Mouse (Mus musculus) neural tube, embryonic 14.5 days (tissue): Measurements from ENCODE around the gene Rras. TPM values are rescaled to one million over a fixed set of nuclear protein-coding genes. Genes with fewer than 3 reads are reported as not detected.
"Not testable (repeated sequence)": the region's sequence is repeated elsewhere in the genome, so short reads cannot be mapped to it uniquely, and the experiment has no call there.

Experiments used
- ATAC-seq: fragments of 200-750 bp; cut with Nextera tagmentation; 2 replicates; pipeline ENCODE4 v1.8.0; 2017; ENCODE audit warnings: low read depth, mild to moderate bottlenecking, moderate TSS enrichment, moderate library complexity
- H3K27ac ChIP-seq: fragments of 300-500 bp; sonication (generic); 2 replicates; pipeline ENCODE4 v1.5.1; 2014; ENCODE audit warnings: low read depth, mild to moderate bottlenecking, control low read depth, low read length, moderate library complexity, mixed read lengths
- H3K27me3 ChIP-seq: fragments of 300-500 bp; sonication (generic); 2 replicates; pipeline ENCODE4 v1.6.1; 2014; ENCODE audit warnings: low read length; ENCODE audit not compliant: control insufficient read depth, insufficient read depth
- H3K36me3 ChIP-seq: fragments of 300-500 bp; sonication (generic); 2 replicates; pipeline ENCODE4 v1.6.1; 2014; ENCODE audit warnings: low read length, mixed read lengths; ENCODE audit not compliant: control insufficient read depth, insufficient read depth
- H3K4me1 ChIP-seq: fragments of 300-500 bp; sonication (generic); 2 replicates; pipeline ENCODE4 v1.6.1; 2014; ENCODE audit warnings: low read length; ENCODE audit not compliant: control insufficient read depth, insufficient read depth
- H3K4me2 ChIP-seq: fragments of 300-500 bp; sonication (generic); 2 replicates; pipeline ENCODE4 v1.6.1; 2014; ENCODE audit warnings: mild to moderate bottlenecking, low read depth, low read length, control low read depth
- H3K4me3 ChIP-seq: fragments of 300-500 bp; sonication (generic); 2 replicates; pipeline ENCODE4 v1.5.1; 2014; ENCODE audit warnings: low read depth, low read length, control low read depth, mixed read lengths
- H3K9ac ChIP-seq: fragments of 300-500 bp; sonication (generic); replicated peaks from 2 replicates; pipeline ENCODE4 v1.6.1; 2014; ENCODE audit warnings: low read depth, mild to moderate bottlenecking, control low read depth, low read length, mixed read lengths
- H3K9me3 ChIP-seq: fragments of 300-500 bp; sonication (generic); 2 replicates; pipeline ENCODE4 v1.6.1; 2016; ENCODE audit warnings: low read length; ENCODE audit not compliant: control insufficient read depth
- WGBS: fragments of 180-500 bp; shearing (Covaris S2); extraction: QIAGEN DNeasy Blood & Tissue Kit; methylation state at CpG from one replicate; pipeline ENCODE4 v1.1.7; 2014; 5-methylcytosine and 5-hydroxymethylcytosine counted together
- polyA plus RNA-seq: library from polyadenylated mRNA; unstranded; fragments of >200 nt; fragmentation: Nextera tagmentation; extraction: Ambion mirVana; gene quantifications from 2 replicates; pipeline ENCODE4 v1.2.1, GENCODE M21; 2014

The Rras gene
- polyA plus RNA-seq, 1 experiment from 2014 or later = 9.0 TPM

- Histone ChIP-seq H3K27ac (no peak overlapping the region), H3K4me2 (0 out of 2 replicates have a peak overlapping the region, but pooled peaks have one; percentile 2), H3K4me1 (peaks cover 13% of the 10 kb centered on the region; the same call in 1 of the 2 replicates), H3K27me3 (no peaks in the 10 kb centered on the region), H3K9ac (no peak overlapping the region), H3K36me3 (no peaks in the 10 kb centered on the region), H3K9me3 (no peaks in the 10 kb centered on the region), H3K4me3 (no peak overlapping the region)
- WGBS = 47% methylated on average over 8 of the region's 8 CpGs
- ATAC-seq = no peak
Observed at GRCm38 (mm10) chr7:45019031-45019571, 1.3 kb downstream of the Rras start.

DNA sequence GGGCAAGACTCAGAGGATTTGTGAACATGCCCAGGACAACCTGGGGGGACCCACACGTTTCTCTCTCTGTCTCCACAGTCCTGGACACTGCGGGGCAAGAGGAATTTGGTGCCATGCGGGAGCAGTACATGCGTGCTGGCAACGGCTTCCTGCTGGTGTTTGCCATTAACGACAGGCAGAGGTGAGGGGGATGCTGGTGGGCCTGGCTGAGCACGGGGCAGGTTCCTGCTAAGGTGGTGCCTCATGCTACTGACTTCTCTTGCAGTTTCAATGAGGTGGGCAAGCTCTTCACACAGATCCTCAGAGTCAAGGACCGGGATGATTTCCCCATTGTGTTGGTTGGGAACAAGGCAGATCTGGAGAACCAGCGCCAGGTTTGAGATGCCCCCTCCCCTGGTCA lies 2.5 kb downstream of the Rras start:
- Histone ChIP-seq H3K4me3 (no peak overlapping the region), H3K4me2 (no peak overlapping the region), H3K9ac (no peak overlapping the region), H3K27ac (no peak overlapping the region), H3K9me3 (no peaks in the 10 kb centered on the region), H3K4me1 (peaks cover 5% of the 10 kb centered on the region; the same call in 1 of the 2 replicates), H3K27me3 (no peaks in the 10 kb centered on the region), H3K36me3 (no peaks in the 10 kb centered on the region)
- 75% methylated on average over 9 of the region's 9 CpGs for WGBS
- no peak for ATAC-seq

GRCm38 (mm10) chr7:45023711-45024110 lies 6.0 kb downstream of the Rras start:
- H3K36me3 ChIP-seq = peaks cover 15% of the 10 kb centered on the region
- not testable (repeated sequence) for H3K27me3 ChIP-seq, H3K4me3 ChIP-seq, H3K4me1 ChIP-seq, H3K27ac ChIP-seq, H3K4me2 ChIP-seq, ATAC-seq, H3K9ac ChIP-seq, H3K9me3 ChIP-seq
- WGBS = 84% methylated on average over 5 of the region's 5 CpGs

DNA sequence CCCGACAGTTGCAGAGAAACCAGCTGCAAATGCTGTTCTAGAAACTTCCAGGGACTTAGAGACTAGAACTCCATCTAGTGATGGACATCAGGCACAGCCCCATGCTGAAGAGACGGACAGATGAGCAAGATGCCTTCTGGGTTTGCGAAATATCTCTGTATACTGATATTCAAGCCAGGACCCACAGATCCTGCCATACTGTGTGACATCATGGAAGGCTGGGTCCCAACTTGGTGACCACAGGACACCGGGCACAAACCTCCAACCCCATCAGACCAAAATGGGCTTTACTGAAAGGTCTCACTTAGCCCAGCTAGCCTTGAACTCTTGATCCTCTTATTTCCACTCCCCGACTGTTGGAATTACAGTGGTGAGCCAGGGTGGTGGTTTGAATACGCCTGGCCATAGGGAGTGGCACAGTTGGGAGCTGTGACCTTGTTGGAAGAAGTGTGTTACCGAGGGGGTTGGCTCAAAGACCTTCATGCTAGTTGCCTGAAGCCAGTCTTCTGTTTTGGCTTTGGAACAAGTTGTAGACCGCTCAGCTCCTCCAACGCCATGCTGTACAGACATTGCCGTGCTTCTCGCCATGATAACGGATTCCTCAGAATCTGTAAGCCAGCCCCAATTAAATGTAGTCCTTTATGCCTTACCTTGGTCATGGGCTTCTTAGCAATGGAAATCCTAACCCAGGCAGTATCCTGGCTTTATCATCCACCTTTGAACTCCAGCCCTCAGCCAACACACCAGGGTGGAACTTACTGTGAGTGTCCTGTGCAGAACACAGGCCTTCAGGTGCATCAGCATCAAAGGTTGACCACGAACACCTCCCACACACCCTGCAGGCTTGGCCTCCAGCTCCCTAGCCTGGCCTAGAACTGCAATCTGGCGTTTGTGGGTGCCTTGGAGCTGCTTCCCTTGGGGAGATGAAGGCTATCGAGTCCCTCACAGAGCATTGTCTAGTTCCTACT lies 6.8 kb downstream of the Rras start:
- WGBS = 90% methylated on average over 15 of the region's 15 CpGs
- Histone ChIP-seq H3K4me2 (no peak overlapping the region), H3K9ac (no peak overlapping the region), H3K27ac (no peak overlapping the region), H3K9me3 (no peaks in the 10 kb centered on the region), H3K27me3 (no peaks in the 10 kb centered on the region), H3K4me3 (no peak overlapping the region), H3K36me3 (peaks cover 21% of the 10 kb centered on the region), H3K4me1 (no peaks in the 10 kb centered on the region; the same call in 1 of the 2 replicates)
- no peak for ATAC-seq

GRCm38 (mm10) chr7:45025601-45026220 lies 8.0 kb downstream of the Rras start:
- Histone ChIP-seq H3K27me3 (no peaks in the 10 kb centered on the region), H3K9ac (no peak overlapping the region), H3K36me3 (peaks cover 32% of the 10 kb centered on the region), H3K9me3 (no peaks in the 10 kb centered on the region), H3K4me2 (no peak overlapping the region), H3K27ac (no peak overlapping the region; the same call in 1 of the 2 replicates), H3K4me3 (no peak overlapping the region), H3K4me1 (no peaks in the 10 kb centered on the region; the same call in 1 of the 2 replicates)
- ATAC-seq = no peak
- 85% methylated on average over 8 of the region's 8 CpGs for WGBS

DNA sequence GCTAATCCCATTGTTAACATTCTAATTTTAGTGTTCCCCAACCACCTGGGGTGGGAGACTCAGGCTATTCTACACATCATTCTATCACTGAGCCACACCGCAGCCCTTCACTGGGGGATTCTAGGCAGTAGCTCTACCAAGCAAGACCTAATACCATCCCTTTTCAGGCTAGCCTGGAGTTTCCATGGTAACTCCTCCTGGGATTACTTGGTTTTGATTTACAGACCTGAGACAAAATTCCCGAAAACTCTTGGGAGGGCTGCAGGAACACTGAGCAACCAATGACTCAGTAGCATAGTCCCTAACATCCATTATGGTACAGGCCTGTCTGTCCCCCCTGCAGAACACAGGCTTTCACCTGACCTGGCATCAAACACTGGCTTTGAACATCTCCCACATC lies 8.5 kb downstream of the Rras start:
- Histone ChIP-seq H3K9ac (no peak overlapping the region), H3K36me3 (peaks cover 38% of the 10 kb centered on the region), H3K9me3 (no peaks in the 10 kb centered on the region), H3K4me2 (no peak overlapping the region), H3K4me1 (no peaks in the 10 kb centered on the region; the same call in 1 of the 2 replicates), H3K27me3 (no peaks in the 10 kb centered on the region), H3K4me3 (no peak overlapping the region), H3K27ac (no peak overlapping the region; the same call in 1 of the 2 replicates)
- 48% methylated on average over 2 of the region's 2 CpGs for WGBS
- no peak for ATAC-seq

DNA sequence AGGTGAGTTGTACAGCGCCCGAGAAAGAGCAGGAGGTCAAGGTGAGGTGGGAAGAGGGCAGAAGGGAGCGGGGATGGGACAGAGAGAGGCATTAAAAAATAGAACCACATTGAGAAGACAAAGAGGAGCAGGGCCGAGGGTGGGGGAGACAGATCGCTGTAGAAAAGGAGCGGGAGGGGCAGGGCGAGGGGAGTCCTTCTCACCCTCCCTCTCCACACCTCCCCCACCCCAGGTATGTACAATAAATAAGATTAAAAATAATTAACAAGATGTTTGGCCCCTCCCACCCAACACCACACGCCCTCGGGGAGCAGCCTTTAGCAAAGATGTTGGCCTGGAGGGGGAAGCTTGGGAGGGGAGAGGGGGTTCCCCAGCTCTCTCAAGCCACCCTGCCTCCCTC lies 10.0 kb downstream of the Rras start:
- no peaks in the 10 kb centered on the region for H3K9me3 ChIP-seq
- ATAC-seq = no peak
- H3K4me2 ChIP-seq = no peak overlapping the region
- no peaks in the 10 kb centered on the region; the same call in 1 of the 2 replicates for H3K4me1 ChIP-seq
- H3K27ac ChIP-seq = no peak overlapping the region
- 94% methylated on average over 9 of the region's 9 CpGs for WGBS
- H3K36me3 ChIP-seq = peaks cover 52% of the 10 kb centered on the region
- no peak overlapping the region for H3K4me3 ChIP-seq
- H3K9ac ChIP-seq = no peak overlapping the region
- no peaks in the 10 kb centered on the region for H3K27me3 ChIP-seq

DNA sequence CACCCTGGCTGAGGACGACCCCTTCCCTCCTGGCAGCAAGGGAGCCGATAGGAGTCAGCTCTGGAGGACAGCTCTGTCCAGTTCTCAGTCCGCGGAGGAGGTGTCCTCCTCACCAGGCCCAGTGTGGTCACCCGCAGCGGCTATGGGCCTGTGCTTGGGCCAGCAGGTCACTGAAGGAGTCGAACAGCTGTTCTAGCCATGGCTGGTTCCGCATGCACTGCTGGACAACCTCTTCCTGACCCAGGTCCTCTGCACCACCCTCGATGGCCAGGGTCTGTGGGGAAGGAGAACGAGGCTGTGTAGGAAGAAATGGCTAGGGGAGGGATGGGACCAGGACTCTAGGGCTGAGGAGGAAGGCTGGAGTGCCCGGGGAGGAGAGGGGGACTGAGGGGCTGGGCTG lies 10.6 kb downstream of the Rras start:
- Histone ChIP-seq H3K27ac (no peak overlapping the region), H3K4me1 (no peaks in the 10 kb centered on the region; the same call in 1 of the 2 replicates), H3K4me3 (no peak overlapping the region), H3K27me3 (no peaks in the 10 kb centered on the region), H3K36me3 (peaks cover 57% of the 10 kb centered on the region), H3K4me2 (no peak overlapping the region), H3K9me3 (no peaks in the 10 kb centered on the region), H3K9ac (no peak overlapping the region)
- 95% methylated on average over 11 of the region's 11 CpGs for WGBS
- ATAC-seq = no peak

DNA sequence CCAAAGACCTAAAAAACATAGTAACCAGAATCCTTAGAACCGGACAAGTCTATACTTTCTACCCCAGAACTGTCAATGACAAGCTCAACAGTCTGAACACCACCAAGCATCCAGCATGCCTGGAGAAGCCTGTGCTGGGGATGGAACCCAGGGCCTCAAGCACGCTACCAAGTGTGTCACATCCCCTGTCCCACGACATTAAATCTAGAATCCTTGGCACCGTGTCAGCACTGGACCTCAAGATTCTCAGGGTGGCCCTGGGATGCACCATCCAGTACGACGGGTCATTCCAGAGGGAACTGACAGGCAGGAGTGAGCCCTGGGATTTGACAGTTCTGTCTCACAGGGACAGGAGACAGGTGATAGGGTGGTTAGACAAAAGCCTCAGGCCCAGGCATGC lies 12.2 kb downstream of the Rras start:
- WGBS = 90% methylated on average over 6 of the region's 6 CpGs
- peaks cover 74% of the 10 kb centered on the region for H3K36me3 ChIP-seq
- H3K9me3 ChIP-seq = no peaks in the 10 kb centered on the region
- no peak overlapping the region for H3K4me3 ChIP-seq
- no peaks in the 10 kb centered on the region for H3K27me3 ChIP-seq
- no peak for ATAC-seq
- H3K4me1 ChIP-seq = no peaks in the 10 kb centered on the region; the same call in 1 of the 2 replicates
- no peak overlapping the region for H3K4me2 ChIP-seq
- H3K9ac ChIP-seq = no peak overlapping the region
- no peak overlapping the region for H3K27ac ChIP-seq
